Mouse (Mus musculus) liver, postnatal 0 days (tissue): ENCODE results near the gene Gdf3. TPM values are rescaled to one million over a fixed set of nuclear protein-coding genes. Genes with fewer than 3 reads are reported as not detected.

ENCODE experiments used
- ATAC-seq: fragments of 200-750 bp; cut with Nextera tagmentation; 2 replicates; pipeline ENCODE4 v1.8.0; 2017; ENCODE audit warnings: mild to moderate bottlenecking, moderate library complexity
- DNase-seq: peaks from one replicate; pipeline ENCODE4 v3.0.0-alpha.2; 2016
- H3K27ac ChIP-seq: fragments of 300-500 bp; sonication (generic); 2 replicates; pipeline ENCODE4 v1.5.1; 2014; ENCODE audit warnings: antibody characterized with exemption, moderate library complexity, mild to moderate bottlenecking, low read depth
- H3K27me3 ChIP-seq: fragments of 300-500 bp; sonication (generic); 2 replicates; pipeline ENCODE4 v1.6.1; 2014; ENCODE audit warnings: low read length, control low read depth, mixed read lengths; ENCODE audit not compliant: insufficient read depth
- H3K36me3 ChIP-seq: fragments of 300-500 bp; sonication (generic); replicated peaks from 2 replicates; pipeline ENCODE4 v1.6.1; 2014; ENCODE audit warnings: mild to moderate bottlenecking, control low read depth, low read length, moderate library complexity, mixed read lengths; ENCODE audit not compliant: insufficient read depth
- H3K4me1 ChIP-seq: fragments of 300-500 bp; sonication (generic); 2 replicates; pipeline ENCODE4 v1.6.1; 2014; ENCODE audit warnings: antibody characterized with exemption, mild to moderate bottlenecking, control low read depth; ENCODE audit not compliant: insufficient read depth
- H3K4me2 ChIP-seq: fragments of 300-500 bp; sonication (generic); 2 replicates; pipeline ENCODE4 v1.6.1; 2014; ENCODE audit warnings: low read depth, mild to moderate bottlenecking, low read length, moderate library complexity, mixed read lengths
- H3K4me3 ChIP-seq: fragments of 300-500 bp; sonication (generic); 2 replicates; pipeline ENCODE4 v1.5.1; 2014; ENCODE audit warnings: low read depth, low read length
- H3K9ac ChIP-seq: fragments of 300-500 bp; sonication (generic); replicated peaks from 2 replicates; pipeline ENCODE4 v1.6.1; 2014; ENCODE audit warnings: mild to moderate bottlenecking, moderate library complexity
- H3K9me3 ChIP-seq: fragments of 300-500 bp; sonication (generic); 2 replicates; pipeline ENCODE4 v1.6.1; 2016; ENCODE audit warnings: mild to moderate bottlenecking, control low read depth, low read length, mixed read lengths
- CTCF ChIP-seq: sonication (generic); IDR thresholded peaks from 2 replicates; pipeline ENCODE4 v1.5.1; 2016; ENCODE audit warnings: antibody characterized with exemption, low read depth
- EP300 ChIP-seq: IDR thresholded peaks from 2 replicates; pipeline ENCODE4 v1.6.1; 2016; ENCODE audit warnings: antibody characterized with exemption, low read depth, mild to moderate bottlenecking
- WGBS: fragments of 180-500 bp; shearing (Covaris S2); extraction: QIAGEN DNeasy Blood & Tissue Kit; methylation state at CpG from one replicate; pipeline ENCODE4 v1.1.7; 2014; ENCODE audit not compliant: insufficient replicate concordance; 5-methylcytosine and 5-hydroxymethylcytosine counted together
- polyA plus RNA-seq: library from polyadenylated mRNA; unstranded; fragments of >200 nt; fragmentation: Nextera tagmentation; extraction: Ambion mirVana; gene quantifications from 2 replicates; pipeline ENCODE4 v1.2.1, GENCODE M21; 2015

The Gdf3 gene
- polyA plus RNA-seq, 1 experiment from 2014 or later: 1.0 TPM

DNA sequence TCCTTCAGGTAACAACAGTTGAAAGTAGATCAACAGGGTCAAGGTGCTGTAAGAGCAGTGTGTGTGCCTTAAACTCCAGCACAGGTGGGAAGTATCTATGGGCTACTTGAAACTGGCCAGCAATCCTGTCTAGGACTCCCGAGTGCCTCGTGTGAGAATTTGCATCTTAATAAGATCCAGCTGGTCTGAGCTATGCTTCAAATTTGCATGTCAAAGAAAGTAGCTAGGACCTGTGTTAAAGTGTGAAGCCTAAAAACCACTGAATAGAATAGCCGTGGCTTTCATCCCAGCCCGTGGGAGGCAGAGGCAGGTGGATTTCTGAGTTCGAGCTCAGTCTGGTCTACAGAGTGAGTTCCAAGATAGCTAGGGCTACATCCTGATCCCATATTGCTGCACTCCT lies 14.6 kb upstream of the Gdf3 start:
- DNase-seq (peak; percentile 7), ATAC-seq (no peak)
- Histone ChIP-seq H3K36me3 (no peaks in the 10 kb centered on the region), H3K9me3 (no peaks in the 10 kb centered on the region), H3K4me3 (no peak overlapping the region), H3K27ac (no peak overlapping the region; the same call in 1 of the 2 replicates), H3K4me1 (0 out of 2 replicates have a peak, but pooled peaks cover 2% of the 10 kb centered on the region), H3K27me3 (no peaks in the 10 kb centered on the region), H3K9ac (no peak overlapping the region), H3K4me2 (no peak overlapping the region)
- WGBS: 63% methylated on average over 5 of the region's 5 CpGs
- TF ChIP-seq CTCF (no peak), EP300 (no peak)

DNA sequence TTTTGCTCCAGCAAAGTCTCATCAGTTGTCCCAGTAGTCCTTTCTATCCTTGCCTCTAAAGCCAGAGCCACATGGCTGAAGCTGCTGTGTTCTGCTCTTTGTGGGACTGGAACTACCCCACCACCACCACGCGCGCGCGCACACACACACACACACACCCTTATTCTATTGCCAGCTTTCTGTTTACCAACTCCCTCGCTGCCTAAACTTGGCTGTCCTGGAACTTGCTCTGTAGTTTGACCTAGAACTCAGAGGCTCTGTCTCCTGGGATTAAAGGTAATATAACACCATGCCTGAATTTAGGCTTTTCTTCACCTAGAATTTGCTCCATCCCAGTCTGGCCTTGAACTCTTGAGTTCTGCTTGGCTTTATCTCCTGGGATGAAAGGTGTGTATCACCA lies 11.2 kb upstream of the Gdf3 start:
- peak; percentile 26; the same call in 1 of the 2 replicates for ATAC-seq
- Histone ChIP-seq H3K4me3 (no peak overlapping the region), H3K4me1 (0 out of 2 replicates have a peak, but pooled peaks cover 2% of the 10 kb centered on the region), H3K9me3 (no peaks in the 10 kb centered on the region), H3K36me3 (no peaks in the 10 kb centered on the region), H3K4me2 (no peak overlapping the region), H3K27me3 (no peaks in the 10 kb centered on the region), H3K9ac (no peak overlapping the region), H3K27ac (no peak overlapping the region)
- WGBS: 68% methylated on average over 6 of the region's 6 CpGs
- peak; percentile 33 for DNase-seq
- TF ChIP-seq CTCF: no peak
- no peak for TF ChIP-seq EP300

DNA sequence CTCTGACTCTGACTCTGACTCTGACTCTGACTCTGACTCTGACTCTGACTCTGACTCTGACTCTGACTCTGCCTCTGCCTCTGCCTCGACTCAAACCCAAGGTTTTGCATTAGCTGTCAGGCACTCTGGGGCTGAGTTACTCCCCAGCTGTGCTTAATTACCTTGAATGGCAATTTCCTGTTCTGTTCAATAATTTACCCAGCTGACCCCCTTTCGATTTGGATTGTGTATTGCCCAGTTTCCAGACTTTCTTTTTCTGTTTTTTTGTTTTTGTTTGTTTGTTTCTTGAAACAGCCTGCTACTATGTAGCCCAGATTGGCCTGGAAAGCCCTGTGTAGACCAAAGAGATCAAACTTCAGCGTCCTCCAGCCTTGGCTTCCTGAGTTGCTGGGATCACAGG lies 6.1 kb upstream of the Gdf3 start:
- Histone ChIP-seq H3K4me3 (no peak overlapping the region), H3K4me1 (no peaks in the 10 kb centered on the region), H3K27ac (no peak overlapping the region), H3K9ac (no peak overlapping the region), H3K27me3 (no peaks in the 10 kb centered on the region), H3K36me3 (no peaks in the 10 kb centered on the region), H3K4me2 (no peak overlapping the region), H3K9me3 (no peaks in the 10 kb centered on the region)
- WGBS: 55% methylated on average over 3 of the region's 3 CpGs
- DNase-seq: no peak
- no peak for ATAC-seq
- TF ChIP-seq CTCF (no peak), EP300 (no peak)

DNA sequence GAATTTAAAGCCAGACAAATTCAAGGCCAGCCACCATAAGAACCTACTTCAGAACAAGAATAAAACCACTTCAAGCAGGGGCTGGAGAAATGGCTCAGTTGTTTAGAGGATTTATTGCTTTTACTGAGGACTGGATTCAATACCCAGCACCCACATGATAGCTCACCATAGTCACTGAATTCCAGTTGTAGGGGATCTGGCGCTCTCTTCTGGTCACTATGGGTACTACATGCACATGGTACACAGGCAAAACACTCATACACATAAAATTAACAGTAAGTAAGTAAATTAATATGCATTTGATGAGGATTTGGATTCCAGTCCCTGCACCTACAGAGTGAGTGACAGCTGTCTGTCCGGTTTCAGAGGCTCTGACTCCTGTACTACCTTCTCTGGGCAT lies 4.2 kb upstream of the Gdf3 start:
- Histone ChIP-seq H3K9ac (no peak overlapping the region), H3K9me3 (no peaks in the 10 kb centered on the region), H3K27me3 (no peaks in the 10 kb centered on the region), H3K4me3 (no peak overlapping the region), H3K4me1 (no peaks in the 10 kb centered on the region), H3K36me3 (no peaks in the 10 kb centered on the region), H3K4me2 (no peak overlapping the region), H3K27ac (no peak overlapping the region)
- 69% methylated on average over 2 of the region's 2 CpGs for WGBS
- peak; percentile 51 for DNase-seq
- TF ChIP-seq CTCF (peak; percentile 77), EP300 (no peak)
- ATAC-seq: no peak

DNA sequence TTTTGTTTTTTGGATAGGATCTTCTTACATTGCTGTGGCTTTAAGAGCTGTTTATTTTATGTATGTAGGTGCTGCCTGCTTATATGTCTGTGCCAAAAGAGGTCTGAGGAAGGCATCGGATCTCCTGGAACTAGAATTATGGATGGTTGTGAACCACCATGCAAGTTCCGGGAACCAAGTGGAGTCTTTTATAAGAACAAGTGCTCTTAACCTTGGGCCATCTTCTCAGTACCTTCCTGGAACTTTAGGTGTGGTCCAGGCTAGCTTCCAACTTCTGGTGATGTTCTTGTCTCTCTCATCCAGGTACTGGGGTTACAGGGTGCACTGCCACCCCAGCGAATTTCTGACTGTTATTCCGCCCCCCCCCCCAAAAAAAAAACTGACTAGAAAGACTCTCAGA lies 2.5 kb upstream of the Gdf3 start:
- H3K36me3 ChIP-seq: no peaks in the 10 kb centered on the region
- H3K9me3 ChIP-seq: no peaks in the 10 kb centered on the region
- H3K4me3 ChIP-seq: no peak overlapping the region
- ATAC-seq: no peak
- no peak for DNase-seq
- H3K9ac ChIP-seq: no peak overlapping the region
- H3K27ac ChIP-seq: no peak overlapping the region
- 70% methylated on average over 4 of the region's 4 CpGs for WGBS
- H3K4me1 ChIP-seq: no peaks in the 10 kb centered on the region
- no peak overlapping the region for H3K4me2 ChIP-seq
- no peak for TF ChIP-seq CTCF
- no peak for TF ChIP-seq EP300
- no peaks in the 10 kb centered on the region for H3K27me3 ChIP-seq

DNA sequence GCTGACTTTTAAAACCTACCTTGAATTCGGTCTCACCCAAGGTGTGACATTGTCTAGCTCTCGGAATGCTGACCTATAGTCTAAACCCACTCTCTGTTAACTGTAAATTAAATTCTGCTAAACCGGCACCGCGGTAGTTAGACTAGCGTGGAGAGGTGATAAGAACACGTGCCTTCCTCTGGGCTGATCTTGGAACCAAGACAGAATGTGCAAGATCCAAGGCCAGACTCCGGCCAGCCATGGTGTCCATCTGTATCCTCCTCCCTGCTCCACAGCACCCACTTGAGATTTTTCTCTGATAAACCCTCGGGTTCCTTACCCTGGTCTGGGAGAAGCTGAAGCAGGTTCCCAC lies 534 bp downstream of the Gdf3 start:
- no peak for DNase-seq

More for the DNA sequence above, 534 bp downstream of the Gdf3 start:
- Histone ChIP-seq H3K36me3 (no peaks in the 10 kb centered on the region), H3K9ac (no peak overlapping the region), H3K27ac (no peak overlapping the region), H3K9me3 (no peaks in the 10 kb centered on the region), H3K4me1 (no peaks in the 10 kb centered on the region), H3K4me3 (no peak overlapping the region), H3K4me2 (peak overlapping the region; percentile 35; the same call in 1 of the 2 replicates), H3K27me3 (no peaks in the 10 kb centered on the region)
- 37% methylated on average over 9 of the region's 9 CpGs for WGBS
- no peak for TF ChIP-seq EP300
- TF ChIP-seq CTCF: no peak
- ATAC-seq: no peak
